Comparison of ENCODE assay signal across 11 mouse cellular contexts in genomic region chr3:126777101-126777500, GRCm38 (mm10).
"Had no signal": no experiment of that assay in that cellular context is flagged by ENCODE, and none has a peak within 500 bp of the region (broad histone marks: within the 10 kb centered on the region; RNA-seq: fewer than 3 reads in every experiment).

No protein-coding gene starts in this region.

- DNase-seq: cerebellum, postnatal 36 days; embryo, embryonic 11 days; forebrain, postnatal 0 days; gastrocnemius, adult 2 months; gastrocnemius, postnatal 10 days; gastrocnemius, postnatal 14 days; gastrocnemius, postnatal 25 days; gastrocnemius, postnatal 36 days; heart, adult 11 months; heart, adult 18-20 months; heart, adult 2 months had no signal
